Mouse (Mus musculus): ENCODE measurements around the gene Mnt. TPM values are rescaled to one million over a fixed set of nuclear protein-coding genes. Genes with fewer than 3 reads are reported as not detected.

Gene Mnt
- polyA plus RNA-seq (2012; rRNA removed) = 16.0 and 18.9 TPM in 2 replicates

GRCm38 (mm10) chr11:74830256-74831161, at the start of gene Mnt:
TSS of gene Mnt (plus strand) at chr11:74830920.

Other genes with a start within 250 kb of the Mnt start
- gene Rap1gap2, start 220.0 kb upstream of the Mnt start, polyA plus RNA-seq (2012; rRNA removed) = 28.6 and 29.5 TPM in 2 replicates
- gene Ccdc92b, start 211.3 kb upstream of the Mnt start, polyA plus RNA-seq (2012; rRNA removed) = 9.4 and 10.8 TPM in 2 replicates
- 29.9 and 31.6 TPM in 2 replicates for gene Cluh, start 181.4 kb upstream of the Mnt start, polyA plus RNA-seq (2012; rRNA removed)
- gene Pafah1b1, start 106.2 kb upstream of the Mnt start, polyA plus RNA-seq (2012; rRNA removed) = 150 and 161 TPM in 2 replicates
- gene Mettl16, start 60.1 kb upstream of the Mnt start, polyA plus RNA-seq (2012; rRNA removed) = 18.1 and 18.4 TPM in 2 replicates
- gene Sgsm2, start 66.1 kb downstream of the Mnt start, polyA plus RNA-seq (2012; rRNA removed) = 59.4 and 62.1 TPM in 2 replicates
- 21.8 and 24.8 TPM in 2 replicates for gene Tsr1, start 67.2 kb downstream of the Mnt start, polyA plus RNA-seq (2012; rRNA removed)
- 27.2 and 31.7 TPM in 2 replicates for gene Smg6, start 94.9 kb downstream of the Mnt start, polyA plus RNA-seq (2012; rRNA removed)
- 32.0 and 33.2 TPM in 2 replicates for gene Srr, start 95.0 kb downstream of the Mnt start, polyA plus RNA-seq (2012; rRNA removed)